Mouse (Mus musculus): ENCODE measurements around the gene Dpy30. TPM values are rescaled to one million over a fixed set of nuclear protein-coding genes. Genes with fewer than 3 reads are reported as not detected.

Gene Dpy30
- 106 TPM for polyA plus RNA-seq (2015; fragmentation: Illumina TruSeq; extraction: RNeasy Lipid Tissue Mini Kit (QIAGEN cat#74804); ENCODE audit: low read depth, low replicate concordance)

DNA sequence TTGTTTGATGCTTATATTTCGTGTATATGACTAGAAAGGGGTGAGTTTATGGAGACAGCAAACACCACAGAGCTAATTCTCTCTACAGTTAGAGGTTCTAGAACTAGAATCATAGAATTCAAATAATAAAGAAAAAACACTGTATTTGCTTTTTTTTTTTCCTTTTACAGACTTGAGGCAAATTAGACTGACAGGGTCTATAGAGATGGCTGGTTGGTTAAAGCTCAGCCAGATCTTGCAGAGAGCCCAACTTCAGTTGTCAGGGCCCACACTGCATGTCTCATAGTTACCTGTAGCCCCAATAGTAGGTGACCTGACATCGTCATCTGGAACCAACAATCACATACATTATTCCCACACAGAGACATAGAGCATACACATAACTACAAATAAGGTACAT lies at the start of gene Dpy30:
Dpy30 (minus strand) TSS at position 101 of the 400 bp plus-strand sequence.

DNA sequence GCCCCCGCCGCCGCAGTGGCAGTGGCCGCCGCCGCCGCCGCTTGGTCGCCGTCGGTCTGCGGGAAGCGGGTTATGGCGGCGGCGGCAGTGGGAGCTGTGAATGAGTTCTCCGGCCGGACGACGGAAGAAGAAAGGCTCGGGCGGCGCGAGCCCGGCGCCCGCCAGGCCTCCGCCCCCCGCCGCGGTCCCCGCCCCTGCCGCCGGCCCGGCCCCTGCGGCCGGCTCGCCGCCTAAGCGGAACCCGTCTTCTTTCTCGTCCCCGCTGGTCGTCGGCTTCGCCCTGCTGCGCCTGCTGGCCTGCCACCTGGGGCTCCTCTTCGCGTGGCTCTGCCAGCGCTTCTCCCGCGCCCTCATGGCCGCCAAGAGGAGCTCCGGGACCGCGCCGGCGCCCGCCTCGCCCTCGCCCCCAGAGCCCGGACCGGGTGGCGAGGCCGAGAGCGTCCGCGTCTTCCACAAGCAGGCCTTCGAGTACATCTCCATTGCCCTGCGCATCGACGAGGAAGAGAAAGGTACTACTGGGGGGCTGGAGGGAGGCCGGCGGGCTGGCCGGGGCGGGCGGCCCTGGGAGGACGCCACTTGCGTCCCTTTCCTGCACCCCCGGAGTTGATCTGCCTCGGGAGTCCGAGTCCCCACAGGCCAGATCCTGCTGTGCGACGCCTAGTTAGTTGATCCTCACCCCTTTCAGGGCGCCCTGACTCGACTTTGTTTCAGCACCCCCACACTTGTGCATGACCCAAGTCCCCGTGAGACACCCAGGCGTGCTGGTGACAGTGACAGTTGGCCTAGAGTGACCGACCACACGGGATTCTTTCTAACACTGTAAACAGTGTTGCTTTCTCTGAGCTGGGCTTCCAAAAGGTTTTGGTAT lies 15.4 kb upstream of the Dpy30 start, which contains the start of gene Spast:
Spast (plus strand) TSS at position 51 of the 868 bp plus-strand sequence.

DNA sequence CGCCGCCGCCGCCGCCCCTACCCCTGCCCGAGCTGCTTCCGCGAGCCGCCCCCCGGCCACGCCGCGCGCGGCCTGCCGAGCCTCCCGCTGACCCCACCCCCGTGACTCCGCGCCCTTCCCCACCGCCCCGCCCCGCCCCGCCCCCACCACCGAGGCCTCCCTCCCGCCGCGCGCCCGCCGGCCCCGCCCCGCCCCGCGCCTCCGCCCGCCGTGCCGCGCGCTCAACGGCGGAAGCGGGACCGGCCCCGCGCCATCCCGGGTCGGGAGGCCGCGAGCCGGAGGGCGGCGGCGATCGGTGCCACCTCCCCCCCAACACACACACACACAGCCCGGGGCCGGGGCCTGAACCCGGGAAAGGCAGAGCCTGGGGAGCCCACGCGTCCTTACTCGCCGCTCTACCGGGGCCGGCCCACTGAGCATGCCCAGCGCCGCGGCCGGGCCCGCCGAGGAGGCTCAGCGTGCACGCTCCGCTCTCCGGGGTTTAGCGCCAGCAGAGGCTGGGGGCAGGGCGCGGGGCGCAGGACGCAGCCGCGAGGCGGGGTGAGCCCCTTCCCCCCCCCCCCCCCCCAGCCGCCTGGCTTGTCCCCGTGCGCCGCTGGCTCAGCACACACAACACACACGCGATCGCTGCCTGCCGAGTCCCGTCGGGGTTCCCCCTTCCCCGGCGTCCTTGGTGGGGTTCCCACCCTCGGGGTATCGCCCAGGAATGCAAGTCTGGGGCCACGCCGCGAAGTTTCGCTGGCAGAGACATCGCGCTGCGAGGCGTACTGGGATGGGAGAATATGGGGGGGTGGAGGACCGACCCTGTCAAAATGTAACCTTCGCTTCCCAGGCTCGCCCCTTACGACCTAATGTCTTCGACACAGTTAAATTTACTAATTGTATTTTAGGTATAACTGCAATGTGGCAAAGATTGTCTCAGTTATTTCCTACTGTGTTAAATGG lies 28.4 kb downstream of the Dpy30 start, which contains the start of gene Memo1:
Memo1 (minus strand) TSS at position 496 of the 945 bp plus-strand sequence.

Other genes with a start within 250 kb of the Dpy30 start
- 42.2 TPM for gene Memo1, start 28.4 kb downstream of the Dpy30 start, polyA plus RNA-seq (2015; fragmentation: Illumina TruSeq; extraction: RNeasy Lipid Tissue Mini Kit (QIAGEN cat#74804); ENCODE audit: low read depth, low replicate concordance)
- 33.3 TPM for gene Spast, start 15.0 kb upstream of the Dpy30 start, polyA plus RNA-seq (2015; fragmentation: Illumina TruSeq; extraction: RNeasy Lipid Tissue Mini Kit (QIAGEN cat#74804); ENCODE audit: low read depth, low replicate concordance)
- 16.7 TPM for gene Slc30a6, start 71.7 kb upstream of the Dpy30 start, polyA plus RNA-seq (2015; fragmentation: Illumina TruSeq; extraction: RNeasy Lipid Tissue Mini Kit (QIAGEN cat#74804); ENCODE audit: low read depth, low replicate concordance)
- 0.18 TPM for gene Nlrc4, start 135.2 kb upstream of the Dpy30 start, polyA plus RNA-seq (2015; fragmentation: Illumina TruSeq; extraction: RNeasy Lipid Tissue Mini Kit (QIAGEN cat#74804); ENCODE audit: low read depth, low replicate concordance)
- 93.1 TPM for gene Yipf4, start 165.5 kb upstream of the Dpy30 start, polyA plus RNA-seq (2015; fragmentation: Illumina TruSeq; extraction: RNeasy Lipid Tissue Mini Kit (QIAGEN cat#74804); ENCODE audit: low read depth, low replicate concordance)
- gene Birc6, start 204.4 kb upstream of the Dpy30 start, polyA plus RNA-seq (2015; fragmentation: Illumina TruSeq; extraction: RNeasy Lipid Tissue Mini Kit (QIAGEN cat#74804); ENCODE audit: low read depth, low replicate concordance), result 59.6 TPM

Data from brain, adult 10 weeks (tissue).